Mouse (Mus musculus): ENCODE measurements around the gene Ap1m2. TPM values are rescaled to one million over a fixed set of nuclear protein-coding genes. Genes with fewer than 3 reads are reported as not detected.

Gene Ap1m2
- polyA plus RNA-seq, 1 experiment = 2.4 TPM

DNA sequence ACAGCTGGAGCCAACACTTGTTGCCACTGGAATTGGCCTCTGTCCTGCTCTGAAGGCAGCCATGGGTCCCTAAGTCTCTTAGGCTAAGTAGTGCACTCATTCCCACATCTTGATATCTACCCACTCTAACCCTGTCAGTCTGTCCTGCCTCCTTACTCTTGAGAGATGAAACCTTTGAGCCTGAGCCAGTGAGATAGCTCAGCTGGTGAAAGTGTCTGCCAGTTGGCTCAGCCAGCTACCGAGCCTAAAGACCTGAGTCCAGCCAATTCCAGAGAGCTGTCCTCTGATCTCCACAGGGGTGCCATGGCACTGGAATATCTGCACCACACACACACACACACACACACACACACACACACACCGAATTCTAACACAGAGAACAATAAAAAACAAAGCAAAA, 61.6 kb downstream of the Ap1m2 start:
- DNase-seq (ENCODE audit: low read depth) = peak; percentile 13
- TF ChIP-seq CTCF (IDR thresholded peaks at IDR 0.05; ENCODE audit: borderline replicate concordance, extremely low read depth, insufficient read depth, insufficient read length) (no peak), POLR2A (IDR thresholded peaks at IDR 0.05; ENCODE audit: borderline replicate concordance, extremely low read depth, insufficient read depth, insufficient read length, poor library complexity, severe bottlenecking) (no peak)

DNA sequence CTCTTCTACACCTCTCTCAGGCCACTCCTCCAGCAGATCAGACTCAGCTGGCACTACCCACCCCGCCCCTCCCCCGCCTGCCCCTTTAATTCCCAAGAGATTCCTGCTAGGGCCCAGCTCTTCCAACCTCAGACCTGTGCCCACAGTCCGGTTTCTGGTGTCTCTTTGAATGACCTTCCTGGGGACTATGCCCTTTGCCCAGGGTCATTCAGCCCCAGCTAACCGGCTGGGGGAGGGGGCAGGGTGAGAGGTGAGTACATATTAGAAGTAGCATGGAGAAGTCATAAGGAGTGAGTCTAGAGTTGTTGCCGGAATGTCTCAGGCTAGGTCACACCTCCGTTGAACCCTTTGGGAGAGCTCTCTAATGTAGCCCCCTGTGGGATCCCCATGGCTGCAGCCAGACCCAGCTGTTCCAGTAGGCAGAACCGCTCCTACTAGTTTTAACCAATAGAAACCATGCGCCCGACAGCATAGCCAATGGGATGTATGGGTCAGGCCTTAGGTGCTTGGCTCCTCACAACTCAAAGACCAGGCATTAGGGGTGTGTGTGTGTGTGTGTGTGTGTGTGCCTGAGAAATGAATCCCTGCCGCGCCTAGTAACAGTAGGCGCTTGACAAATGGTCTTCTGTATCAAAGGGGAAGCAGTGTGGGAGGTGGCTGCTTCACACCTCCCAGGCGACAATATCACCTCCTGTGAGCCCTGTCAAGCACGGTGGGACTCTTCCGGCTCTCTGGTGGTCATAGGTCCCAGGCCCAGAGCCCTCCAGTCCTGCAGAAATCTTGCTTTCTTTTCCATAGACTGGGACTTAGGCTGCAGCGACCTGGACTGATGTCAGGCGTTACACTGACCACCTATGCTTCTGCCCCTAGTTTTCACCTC, 62.3 kb downstream of the Ap1m2 start:
- no peak for DNase-seq (ENCODE audit: low read depth)
- no peak for TF ChIP-seq CTCF (IDR thresholded peaks at IDR 0.05; ENCODE audit: borderline replicate concordance, extremely low read depth, insufficient read depth, insufficient read length)
- no peak for TF ChIP-seq POLR2A (IDR thresholded peaks at IDR 0.05; ENCODE audit: borderline replicate concordance, extremely low read depth, insufficient read depth, insufficient read length, poor library complexity, severe bottlenecking)

DNA sequence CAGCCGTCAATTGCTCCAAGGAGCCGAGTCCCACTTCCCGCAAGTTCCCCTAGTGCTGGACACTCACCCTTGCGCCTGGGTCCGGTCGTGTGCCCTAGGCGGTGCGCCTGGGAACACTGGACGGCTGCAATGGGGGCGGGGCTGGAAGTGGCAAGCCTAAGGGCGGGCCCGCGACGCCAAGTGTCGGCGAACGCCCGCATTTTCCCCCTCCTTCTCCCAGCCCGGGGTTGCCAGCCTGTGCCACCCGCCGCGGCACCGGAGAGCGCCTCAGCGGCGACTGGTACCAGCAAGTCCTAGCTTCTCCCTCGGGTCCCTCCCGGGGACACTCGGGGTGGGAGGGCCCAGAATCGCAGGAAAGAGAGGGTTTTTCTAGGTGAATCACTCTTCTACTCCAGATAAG, 63.8 kb downstream of the Ap1m2 start, which contains the start of gene S1pr5:
Gene S1pr5, minus strand, starts transcription at position 118 of the 400 bp plus-strand sequence.
- TF ChIP-seq CTCF (IDR thresholded peaks at IDR 0.05; ENCODE audit: borderline replicate concordance, extremely low read depth, insufficient read depth, insufficient read length) (no peak), POLR2A (IDR thresholded peaks at IDR 0.05; ENCODE audit: borderline replicate concordance, extremely low read depth, insufficient read depth, insufficient read length, poor library complexity, severe bottlenecking) (no peak)
- no peak for DNase-seq (ENCODE audit: low read depth)

GRCm38 (mm10) chr9:21246342-21246741, 65.8 kb downstream of the Ap1m2 start:
- no peak for TF ChIP-seq POLR2A (IDR thresholded peaks at IDR 0.05; ENCODE audit: borderline replicate concordance, extremely low read depth, insufficient read depth, insufficient read length, poor library complexity, severe bottlenecking)
- TF ChIP-seq CTCF (IDR thresholded peaks at IDR 0.05; ENCODE audit: borderline replicate concordance, extremely low read depth, insufficient read depth, insufficient read length) = no peak
- no peak for DNase-seq (ENCODE audit: low read depth)

DNA sequence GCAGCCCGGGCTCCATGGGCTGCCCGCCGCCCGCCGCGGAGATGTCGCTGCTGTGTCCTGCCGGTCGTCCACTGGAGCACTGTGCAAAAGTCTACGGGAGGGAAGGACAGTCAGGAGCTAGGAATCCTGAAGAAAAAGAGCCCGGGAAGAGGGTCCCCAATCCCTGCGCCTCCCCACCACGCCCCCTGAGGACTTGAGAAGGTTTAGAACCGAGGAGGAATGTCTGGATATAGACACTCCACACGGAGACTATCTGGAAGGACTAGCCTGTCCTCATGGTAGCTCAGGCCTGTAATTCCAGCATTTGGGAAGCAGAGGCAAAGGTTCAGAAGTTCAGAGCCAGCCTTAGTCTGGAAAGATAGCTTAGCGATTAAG, 67.0 kb downstream of the Ap1m2 start:
- TF ChIP-seq CTCF (IDR thresholded peaks at IDR 0.05; ENCODE audit: borderline replicate concordance, extremely low read depth, insufficient read depth, insufficient read length) (no peak), POLR2A (IDR thresholded peaks at IDR 0.05; ENCODE audit: borderline replicate concordance, extremely low read depth, insufficient read depth, insufficient read length, poor library complexity, severe bottlenecking) (no peak)
- no peak for DNase-seq (ENCODE audit: low read depth)

- DNase-seq (ENCODE audit: low read depth) = peak; percentile 58
- TF ChIP-seq POLR2A (IDR thresholded peaks at IDR 0.05; ENCODE audit: borderline replicate concordance, extremely low read depth, insufficient read depth, insufficient read length, poor library complexity, severe bottlenecking) = no peak
- no peak for TF ChIP-seq CTCF (IDR thresholded peaks at IDR 0.05; ENCODE audit: borderline replicate concordance, extremely low read depth, insufficient read depth, insufficient read length)
Observed at GRCm38 (mm10) chr9:21244428-21245112, 67.6 kb downstream of the Ap1m2 start.

Other genes starting within 250 kb of the Ap1m2 start
- gene Zglp1, start 245.2 kb downstream of the Ap1m2 start, polyA plus RNA-seq (2012; rRNA removed) = 1.3 and 2.1 TPM in 2 replicates
- gene Gm49373, start 239.2 kb downstream of the Ap1m2 start, polyA plus RNA-seq (2012; rRNA removed) = 2.9 and 3.0 TPM in 2 replicates
- 68.4 and 86.0 TPM in 2 replicates for gene Fdx1l, start 238.7 kb downstream of the Ap1m2 start, polyA plus RNA-seq (2012; rRNA removed)
- gene Gm38431, start 220.3 kb downstream of the Ap1m2 start, polyA plus RNA-seq (2012; rRNA removed) = 4.8 and 5.6 TPM in 2 replicates
- 65.6 and 70.2 TPM in 2 replicates for gene Raver1, start 220.3 kb downstream of the Ap1m2 start, polyA plus RNA-seq (2012; rRNA removed)
- gene Tyk2, start 181.1 kb downstream of the Ap1m2 start, polyA plus RNA-seq (2012; rRNA removed) = 16.2 and 20.0 TPM in 2 replicates
- gene Cdc37, start 162.4 kb downstream of the Ap1m2 start, polyA plus RNA-seq (2012; rRNA removed) = 141 and 182 TPM in 2 replicates
- gene Pde4a, start 146.6 kb downstream of the Ap1m2 start, polyA plus RNA-seq (2012; rRNA removed) = 16.3 and 23.4 TPM in 2 replicates
- gene Keap1, start 73.0 kb downstream of the Ap1m2 start, polyA plus RNA-seq (2012; rRNA removed) = 58.7 and 59.7 TPM in 2 replicates
- 2.2 and 2.5 TPM in 2 replicates for gene S1pr5, start 63.9 kb downstream of the Ap1m2 start, polyA plus RNA-seq (2012; rRNA removed)
- 38.1 and 45.9 TPM in 2 replicates for gene Atg4d, start 47.0 kb downstream of the Ap1m2 start, polyA plus RNA-seq (2012; rRNA removed)
- 32.9 and 36.3 TPM in 2 replicates for gene Kri1, start 24.4 kb downstream of the Ap1m2 start, polyA plus RNA-seq (2012; rRNA removed)
- gene Cdkn2d, start 20.9 kb downstream of the Ap1m2 start, polyA plus RNA-seq (2012; rRNA removed) = 70.4 and 84.9 TPM in 2 replicates
- gene Slc44a2, start 8.4 kb upstream of the Ap1m2 start, polyA plus RNA-seq (2012; rRNA removed) = 70.1 and 75.6 TPM in 2 replicates
- 202 and 216 TPM in 2 replicates for gene Ilf3, start 55.5 kb upstream of the Ap1m2 start, polyA plus RNA-seq (2012; rRNA removed)
- gene Qtrt1, start 99.5 kb upstream of the Ap1m2 start, polyA plus RNA-seq (2012; rRNA removed) = 81.4 and 92.1 TPM in 2 replicates
- 79.7 and 92.2 TPM in 2 replicates for gene Dnm2, start 112.6 kb upstream of the Ap1m2 start, polyA plus RNA-seq (2012; rRNA removed)
- 40.8 and 49.2 TPM in 2 replicates for gene Tmed1, start 197.9 kb upstream of the Ap1m2 start, polyA plus RNA-seq (2012; rRNA removed)
- 1.00 and 1.0 TPM in 2 replicates for gene AB124611, start 213.8 kb upstream of the Ap1m2 start, polyA plus RNA-seq (2012; rRNA removed)
- gene Carm1, start 234.6 kb upstream of the Ap1m2 start, polyA plus RNA-seq (2012; rRNA removed) = 119 and 135 TPM in 2 replicates

All from brain, embryonic 14.5 days (tissue).